Mouse (Mus musculus): ENCODE results near the gene Kif22.

DNA sequence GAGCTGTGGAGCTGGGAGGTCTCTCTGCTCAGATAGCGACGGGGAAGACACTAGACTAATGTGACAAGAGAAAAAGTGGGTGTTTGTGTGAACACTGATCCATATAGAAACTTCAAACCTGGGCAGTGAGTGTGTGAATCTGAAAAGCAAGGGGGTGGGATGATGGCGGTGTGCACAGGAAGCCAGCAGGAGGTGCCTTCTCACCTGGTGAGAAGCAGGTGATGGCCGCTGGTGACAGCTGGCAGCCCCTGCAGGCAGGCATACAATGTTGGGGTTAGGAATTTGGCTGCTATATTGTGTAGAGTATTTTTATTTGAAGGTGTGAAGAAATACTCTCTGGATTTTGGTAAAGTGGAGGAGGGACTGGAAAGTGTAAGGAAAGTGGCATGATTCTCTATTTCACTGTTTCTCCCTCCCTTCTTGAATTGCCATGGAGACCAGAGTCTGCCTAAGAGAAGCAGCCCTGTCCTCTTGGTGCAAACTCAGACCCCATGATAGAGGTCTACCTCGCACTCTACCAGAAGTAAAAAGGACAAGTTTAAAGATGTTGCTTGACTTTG is 12.8 kb upstream of the Kif22 start:
- no peak for TF ChIP-seq CTCF (IDR thresholded peaks at IDR 0.05; ENCODE audit: low read depth)
- no peak for TF ChIP-seq EP300 (IDR thresholded peaks at IDR 0.05; ENCODE audit: low read depth)

Data from liver, embryonic 14.5 days (tissue).